Mouse (Mus musculus): ENCODE measurements around the gene Zfp653.
"Not testable (repeated sequence)": the region's sequence is repeated elsewhere in the genome, so short reads cannot be mapped to it uniquely, and the experiment has no call there.

Zfp653 gene

DNA sequence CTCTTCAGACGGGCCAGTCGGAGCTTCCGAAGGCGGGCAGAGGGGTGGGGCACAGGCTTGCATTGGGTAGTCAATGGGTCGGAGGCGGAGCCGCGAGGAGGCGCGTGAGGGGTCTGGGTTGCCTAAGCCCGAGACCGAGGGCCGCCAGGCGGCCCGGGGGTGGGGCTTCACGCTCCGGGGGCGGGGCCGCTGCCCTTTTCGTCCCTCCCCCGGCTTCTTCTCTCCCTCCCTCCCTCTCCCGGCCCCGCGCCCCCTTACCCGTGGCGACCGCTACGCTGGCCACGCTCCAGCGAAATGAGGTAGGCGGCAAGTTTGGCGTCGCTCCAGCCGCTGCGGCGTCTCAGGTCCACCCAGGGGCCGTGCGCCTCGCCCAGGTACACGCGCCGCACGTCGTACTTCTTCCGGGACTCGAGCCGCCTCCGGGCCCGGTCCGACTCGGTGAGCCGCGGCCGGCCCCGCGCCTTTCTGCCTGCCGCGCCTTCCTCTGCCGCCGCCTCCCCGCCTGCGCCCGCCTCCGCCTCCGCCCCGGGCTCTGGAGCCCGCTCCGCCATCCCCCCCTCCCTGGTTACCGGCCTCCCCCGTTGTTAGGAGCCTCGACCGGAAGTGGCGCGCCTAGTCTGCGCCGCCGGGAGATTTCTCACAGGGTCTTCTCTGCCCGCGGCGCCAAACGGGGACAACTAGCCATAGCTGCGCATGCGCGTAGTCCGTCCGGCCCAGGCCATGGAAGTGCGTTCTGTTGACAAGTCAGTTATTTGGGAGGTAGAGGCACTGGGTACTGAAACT, at the start of gene Zfp653, which contains the start of gene Gm49318:
Gene Zfp653 (minus strand): TSS at position 586 of the 783 bp plus-strand sequence.
Gene Gm49318 (minus strand): TSS at position 469 of the 783 bp plus-strand sequence.
- peak; percentile 90 to 97 for DNase-seq (ENCODE audit: low spot score in 2 of 2)

DNA sequence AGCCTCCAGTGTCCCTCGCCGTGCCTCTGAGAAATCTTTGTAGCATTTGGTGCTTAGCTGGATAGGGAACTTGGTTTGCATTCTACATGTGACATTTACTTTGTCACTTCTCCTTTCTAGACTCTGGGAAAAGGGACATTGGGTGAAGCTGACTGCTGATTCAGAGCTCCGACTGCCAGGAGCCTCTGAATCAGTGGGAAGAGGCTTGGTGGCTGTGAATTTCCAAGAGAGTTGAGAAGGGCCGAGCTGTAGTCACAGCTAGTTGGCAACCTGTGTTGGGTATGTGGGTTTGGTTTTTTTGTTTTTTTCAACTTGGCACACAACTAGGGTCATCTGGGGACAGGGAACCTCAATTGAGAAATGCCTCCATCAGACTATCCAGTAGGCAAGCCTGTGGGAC, 48.4 kb upstream of the Zfp653 start:
- peak; percentile 42 to 71 for DNase-seq (ENCODE audit: low spot score in 2 of 2)

GRCm38 (mm10) chr9:22117754-22118456, 46.7 kb upstream of the Zfp653 start:
- DNase-seq (ENCODE audit: low spot score in 2 of 2), result peak in 1 of 2 experiments; percentile 61

- peak; percentile 90 to 97 for DNase-seq (ENCODE audit: low spot score in 2 of 2)
Measured at GRCm38 (mm10) chr9:22116740-22117426, 45.7 kb upstream of the Zfp653 start, which contains the start of gene Elof1. Gene Elof1, minus strand, starts transcription at chr9:22117172.

- no peak for DNase-seq (ENCODE audit: low spot score in 2 of 2)
Measured at GRCm38 (mm10) chr9:22116086-22116485, 44.9 kb upstream of the Zfp653 start.

GRCm38 (mm10) chr9:22115635-22116034, 44.5 kb upstream of the Zfp653 start:
- DNase-seq (ENCODE audit: low spot score in 2 of 2), result no peak

GRCm38 (mm10) chr9:22108194-22108593, 37.0 kb upstream of the Zfp653 start:
- DNase-seq (ENCODE audit: low spot score in 2 of 2), result no peak

GRCm38 (mm10) chr9:22099922-22100321, 28.7 kb upstream of the Zfp653 start:
- DNase-seq (ENCODE audit: low spot score in 2 of 2), result no peak

GRCm38 (mm10) chr9:22098993-22099696, 28.0 kb upstream of the Zfp653 start, which contains the start of gene Cnn1:
Gene Cnn1, plus strand, starts transcription at chr9:22099216.
- no peak for DNase-seq (ENCODE audit: low spot score in 2 of 2)

DNA sequence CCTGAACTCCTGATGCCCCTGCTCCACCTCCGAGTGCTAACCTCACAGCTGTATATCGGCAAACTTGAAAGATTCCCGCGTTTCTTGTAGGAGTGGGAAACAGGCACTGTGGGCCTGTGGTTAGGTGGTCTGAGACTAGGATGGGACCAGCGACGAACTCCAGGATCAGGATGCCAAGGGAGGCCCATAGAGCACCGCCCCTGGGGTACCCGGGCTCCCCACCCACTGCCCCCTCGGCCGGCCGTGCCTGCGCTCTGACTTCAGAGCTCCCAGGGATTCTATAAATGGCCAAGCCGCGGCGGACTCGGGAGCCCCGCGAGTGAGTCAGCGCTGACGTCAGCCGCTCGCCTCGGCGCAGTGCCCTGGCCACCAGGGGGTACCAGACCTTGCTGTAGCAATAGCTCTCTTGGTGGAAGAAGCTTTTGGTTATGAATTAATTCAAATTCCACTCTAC, 24.7 kb upstream of the Zfp653 start:
- peak in 1 of 2 experiments; percentile 72 for DNase-seq (ENCODE audit: low spot score in 2 of 2)

GRCm38 (mm10) chr9:22092746-22093145, 21.6 kb upstream of the Zfp653 start:
- DNase-seq (ENCODE audit: low spot score in 2 of 2), result no peak

DNA sequence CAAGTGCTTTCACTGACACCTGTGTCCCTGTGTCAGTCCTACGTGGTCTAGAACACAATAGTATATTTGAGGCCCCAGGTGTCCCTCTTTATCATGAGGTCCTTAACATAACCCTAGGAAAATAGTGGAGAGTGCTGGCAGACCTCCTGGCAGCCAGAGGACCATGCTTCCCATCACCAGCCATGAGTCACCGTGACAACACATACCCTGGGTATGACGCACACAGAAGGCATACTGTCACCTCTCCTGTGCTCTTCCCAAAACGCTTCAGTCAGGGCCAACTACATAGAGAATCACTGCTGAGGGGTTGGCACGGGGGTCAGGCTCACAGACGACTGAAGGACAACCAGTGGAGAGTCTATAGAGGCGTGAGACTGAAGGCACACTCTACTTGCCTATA, 18.8 kb upstream of the Zfp653 start:
- no peak for DNase-seq (ENCODE audit: low spot score in 2 of 2)

- DNase-seq (ENCODE audit: low spot score in 2 of 2), result no peak
Measured at GRCm38 (mm10) chr9:22089281-22089680, 18.1 kb upstream of the Zfp653 start.

DNA sequence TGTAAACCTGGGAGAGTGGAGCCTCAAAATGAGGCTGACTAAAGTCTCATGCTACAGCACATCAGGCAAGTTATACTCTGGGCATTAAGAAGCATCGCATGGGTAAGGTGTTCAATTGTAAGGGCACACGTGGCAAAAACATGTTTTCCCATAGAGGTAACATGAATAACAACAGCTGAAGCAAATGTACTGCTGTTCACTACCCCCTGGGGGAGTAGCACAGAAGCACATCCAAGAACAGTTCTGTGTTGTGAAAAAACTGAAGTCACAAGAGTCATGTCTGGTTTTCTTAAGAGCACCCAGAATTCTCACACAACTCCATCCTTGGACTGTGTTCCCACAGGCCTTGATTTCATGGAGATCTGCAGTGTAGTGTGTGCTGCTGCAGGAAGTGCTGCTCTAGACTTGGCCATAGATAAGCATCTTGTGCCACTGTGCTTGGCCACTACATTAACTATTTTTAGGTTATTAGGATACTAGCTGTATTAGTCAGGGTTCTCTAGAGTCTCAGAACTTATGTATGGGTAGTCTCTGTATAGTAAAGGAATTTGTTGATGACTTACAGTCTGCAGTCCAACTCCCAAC, 15.9 kb upstream of the Zfp653 start:
- DNase-seq (ENCODE audit: low spot score in 2 of 2), result no peak

- no peak for DNase-seq (ENCODE audit: low spot score in 2 of 2)
Measured at GRCm38 (mm10) chr9:22086012-22086411, 14.8 kb upstream of the Zfp653 start.

GRCm38 (mm10) chr9:22085022-22085834, 14.1 kb upstream of the Zfp653 start, which contains the start of gene Ecsit:
Gene Ecsit, minus strand, starts transcription at chr9:22085438.
- DNase-seq (ENCODE audit: low spot score in 2 of 2), result peak; percentile 96 to 97

DNA sequence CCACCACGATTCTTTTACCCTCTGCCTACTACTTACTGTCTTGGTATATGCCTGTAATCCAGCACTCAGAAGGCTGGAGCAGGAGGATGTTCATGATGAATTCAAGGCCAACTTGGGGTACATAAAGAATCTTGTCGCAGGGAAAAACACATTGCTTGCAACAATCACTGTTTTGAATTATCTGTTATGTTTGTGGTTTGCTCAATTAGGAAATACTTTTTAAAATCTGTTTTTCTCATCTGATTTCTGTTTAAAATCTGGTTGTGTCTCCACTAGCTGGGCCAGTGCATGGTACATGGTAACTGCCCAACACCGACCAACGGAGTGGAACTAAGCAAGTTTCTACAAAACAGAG, 13.5 kb upstream of the Zfp653 start:
- DNase-seq (ENCODE audit: low spot score in 2 of 2), result no peak

- DNase-seq (ENCODE audit: low spot score in 2 of 2), result no peak
Measured at GRCm38 (mm10) chr9:22076223-22076622, 5.0 kb upstream of the Zfp653 start.

DNA sequence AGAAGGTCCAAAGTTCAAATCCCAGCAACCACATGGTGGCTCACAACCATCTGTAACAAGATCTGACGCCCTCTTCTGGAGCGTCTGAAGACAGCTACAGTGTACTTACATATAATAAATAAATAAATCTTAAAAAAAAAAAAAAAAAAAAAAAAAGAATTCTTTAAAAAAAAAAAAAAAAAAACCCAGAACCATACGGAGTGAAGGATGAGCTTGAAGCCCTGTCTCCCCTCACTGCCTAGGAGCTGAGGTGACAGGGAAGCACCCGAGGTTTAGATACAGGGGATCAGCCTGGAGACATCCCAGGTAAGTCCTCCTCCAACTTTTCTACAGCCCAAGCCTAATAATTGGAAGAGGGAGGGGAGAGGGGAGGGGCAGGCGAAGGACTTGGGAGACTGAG, 4.6 kb upstream of the Zfp653 start:
- not testable (repeated sequence) for DNase-seq (ENCODE audit: low spot score in 2 of 2)

GRCm38 (mm10) chr9:22072276-22072675, 1.1 kb upstream of the Zfp653 start:
- DNase-seq (ENCODE audit: low spot score in 2 of 2), result no peak
